Mouse (Mus musculus) stomach, postnatal 0 days (tissue): ENCODE measurements around the gene Top2a. TPM values are rescaled to one million over a fixed set of nuclear protein-coding genes. Genes with fewer than 3 reads are reported as not detected.

Experiments
- ATAC-seq: fragments of 200-750 bp; cut with Nextera tagmentation; 2 replicates; pipeline ENCODE4 v1.8.0; 2017; ENCODE audit not compliant: low FRiP score, low TSS enrichment
- DNase-seq: peaks from one replicate; pipeline ENCODE4 v3.0.0-alpha.2; 2016; ENCODE audit warnings: low spot score
- H3K27ac ChIP-seq: fragments of 300-500 bp; sonication (generic); replicated peaks from 2 replicates; pipeline ENCODE4 v1.5.1; 2014; ENCODE audit warnings: mild to moderate bottlenecking, control low read depth
- H3K27me3 ChIP-seq: fragments of 300-500 bp; sonication (generic); 2 replicates; pipeline ENCODE4 v1.6.1; 2014; ENCODE audit warnings: low read length; ENCODE audit not compliant: control insufficient read depth, insufficient read depth
- H3K36me3 ChIP-seq: fragments of 300-500 bp; sonication (generic); 2 replicates; pipeline ENCODE4 v1.6.1; 2014; ENCODE audit warnings: low read length, mixed read lengths; ENCODE audit not compliant: control insufficient read depth, insufficient read depth
- H3K4me1 ChIP-seq: fragments of 300-500 bp; sonication (generic); replicated peaks from 2 replicates; pipeline ENCODE4 v1.6.1; 2014; ENCODE audit warnings: antibody characterized with exemption; ENCODE audit not compliant: control insufficient read depth, insufficient read depth
- H3K4me2 ChIP-seq: fragments of 300-500 bp; sonication (generic); replicated peaks from 2 replicates; pipeline ENCODE4 v1.6.1; 2014; ENCODE audit warnings: low read depth, mild to moderate bottlenecking, control low read depth, moderate library complexity
- H3K4me3 ChIP-seq: fragments of 300-500 bp; sonication (generic); 2 replicates; pipeline ENCODE4 v1.5.1; 2014; ENCODE audit warnings: low read depth, low read length, control low read depth
- H3K9ac ChIP-seq: fragments of 300-500 bp; sonication (generic); 2 replicates; pipeline ENCODE4 v1.6.1; 2014; ENCODE audit warnings: mild to moderate bottlenecking, low read length, control low read depth, mixed read lengths
- H3K9me3 ChIP-seq: fragments of 300-500 bp; sonication (generic); 2 replicates; pipeline ENCODE4 v1.6.1; 2016; ENCODE audit warnings: low read length; ENCODE audit not compliant: control insufficient read depth
- CTCF ChIP-seq: IDR thresholded peaks from 2 replicates; pipeline ENCODE4 v1.5.1; 2016; ENCODE audit warnings: antibody characterized with exemption, low read depth, mild to moderate bottlenecking, moderate library complexity
- EP300 ChIP-seq: optimal IDR thresholded peaks from 2 replicates; pipeline ENCODE3; 2016; ENCODE audit warnings: antibody characterized with exemption
- WGBS: fragments of 180-500 bp; shearing (Covaris S2); extraction: QIAGEN DNeasy Blood & Tissue Kit; methylation state at CpG from one replicate; pipeline ENCODE4 v1.1.7; 2014; 5-methylcytosine and 5-hydroxymethylcytosine counted together
- polyA plus RNA-seq: library from polyadenylated mRNA; unstranded; fragments of >200 nt; fragmentation: Nextera tagmentation; extraction: Ambion mirVana; gene quantifications from 2 replicates; pipeline ENCODE4 v1.2.1, GENCODE M21; 2015

Gene Top2a
- polyA plus RNA-seq, 1 experiment from 2014 or later, result 44.5 TPM

DNA sequence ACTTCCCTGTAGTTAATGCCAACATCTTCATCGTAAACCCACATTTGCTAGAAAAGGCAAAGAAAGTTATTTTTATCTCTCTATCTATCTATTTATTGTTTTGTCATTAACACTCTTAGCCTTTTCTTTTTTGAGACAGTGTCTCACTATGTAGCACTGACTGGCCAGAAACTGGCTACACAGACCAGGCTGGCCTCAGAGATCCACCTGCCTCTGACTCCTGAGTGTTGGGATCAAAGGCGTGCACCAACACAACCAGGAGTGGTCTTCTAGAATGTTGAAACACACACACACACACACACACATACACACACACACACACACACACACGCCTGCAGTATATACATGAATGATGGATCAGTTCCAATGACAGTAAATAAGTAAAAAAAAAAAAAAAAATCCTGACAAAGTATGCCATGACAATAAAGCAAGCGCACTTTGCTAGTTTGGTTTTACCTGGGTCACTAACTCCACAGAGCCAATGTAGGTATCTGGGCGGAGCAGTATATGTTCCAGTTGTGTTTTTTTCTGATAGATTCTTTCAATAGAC is 1.5 kb downstream of the Top2a start:
- no peaks in the 10 kb centered on the region for H3K27me3 ChIP-seq
- no peaks in the 10 kb centered on the region for H3K9me3 ChIP-seq
- H3K4me2 ChIP-seq, result peak overlapping the region; percentile 73; the same call in 1 of the 2 replicates
- peaks cover 2% of the 10 kb centered on the region; the same call in 1 of the 2 replicates for H3K36me3 ChIP-seq
- no peak overlapping the region for H3K27ac ChIP-seq
- peak overlapping the region; percentile 75 for H3K4me3 ChIP-seq
- DNase-seq (no peak), ATAC-seq (no peak)
- no peak overlapping the region for H3K9ac ChIP-seq
- H3K4me1 ChIP-seq, result no peaks in the 10 kb centered on the region
- TF ChIP-seq CTCF (no peak), EP300 (no peak)
- WGBS, result 67% methylated on average over 5 of the region's 5 CpGs

GRCm38 (mm10) chr11:99019844-99020243 is 4.1 kb downstream of the Top2a start:
- Histone ChIP-seq H3K36me3 (peaks cover 6% of the 10 kb centered on the region), H3K4me2 (no peak overlapping the region), H3K27ac (no peak overlapping the region), H3K4me1 (no peaks in the 10 kb centered on the region), H3K9me3 (no peaks in the 10 kb centered on the region), H3K9ac (no peak overlapping the region), H3K4me3 (no peak overlapping the region), H3K27me3 (no peaks in the 10 kb centered on the region)
- WGBS, result 93% methylated on average over 6 of the region's 6 CpGs
- no peak for ATAC-seq
- TF ChIP-seq EP300 (no peak), CTCF (no peak)
- DNase-seq, result no peak

DNA sequence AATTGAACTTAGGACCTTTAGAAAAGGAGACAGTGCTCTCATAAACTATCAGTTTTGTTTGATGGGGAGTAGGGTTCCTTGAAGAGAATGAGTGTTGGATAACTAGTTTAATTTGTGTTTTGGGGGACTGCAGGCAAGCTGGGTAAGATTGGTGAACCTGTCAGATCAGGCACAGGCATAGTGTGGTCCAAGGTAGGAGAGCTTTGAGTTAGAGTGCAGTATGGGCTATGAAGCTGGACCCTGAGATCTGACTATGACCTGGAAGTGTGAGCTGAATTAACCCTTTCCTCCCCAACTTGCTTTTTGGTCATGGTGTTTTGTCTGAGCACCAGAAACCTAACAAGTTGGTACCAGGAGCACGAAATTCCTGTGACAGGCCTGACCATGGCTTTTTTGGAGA is 10.1 kb downstream of the Top2a start:
- TF ChIP-seq CTCF (no peak), EP300 (no peak)
- no peak overlapping the region for H3K9ac ChIP-seq
- no peaks in the 10 kb centered on the region for H3K27me3 ChIP-seq
- H3K36me3 ChIP-seq, result peaks cover 8% of the 10 kb centered on the region
- no peak overlapping the region for H3K4me2 ChIP-seq
- H3K4me1 ChIP-seq, result no peaks in the 10 kb centered on the region
- 90% methylated on average over 1 of the region's 1 CpGs for WGBS
- H3K4me3 ChIP-seq, result no peak overlapping the region
- no peak overlapping the region for H3K27ac ChIP-seq
- DNase-seq (no peak), ATAC-seq (no peak)
- H3K9me3 ChIP-seq, result no peaks in the 10 kb centered on the region

DNA sequence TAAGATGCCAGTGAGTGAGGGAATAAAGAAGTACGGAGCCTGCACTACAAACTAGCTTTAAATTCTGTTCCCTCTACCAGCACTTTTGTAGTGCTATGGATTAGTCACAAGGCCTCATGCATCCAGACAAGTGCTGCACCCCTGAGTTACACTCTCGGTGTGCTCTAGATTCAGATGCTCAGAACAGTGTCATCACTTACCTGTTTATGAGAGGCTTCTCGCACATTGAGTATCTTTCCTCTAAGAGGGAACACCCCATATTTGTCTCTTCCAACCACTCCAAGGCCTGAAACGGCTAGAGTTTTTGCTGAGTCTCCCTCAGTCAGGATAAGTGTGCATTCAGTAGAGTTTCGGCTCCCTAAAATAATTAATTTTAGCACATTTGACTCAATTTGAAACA is 13.3 kb downstream of the Top2a start:
- no peak overlapping the region for H3K4me3 ChIP-seq
- H3K4me2 ChIP-seq, result no peak overlapping the region
- ATAC-seq, result no peak
- H3K36me3 ChIP-seq, result peaks cover 3% of the 10 kb centered on the region; the same call in 1 of the 2 replicates
- TF ChIP-seq EP300 (no peak), CTCF (no peak)
- no peaks in the 10 kb centered on the region for H3K9me3 ChIP-seq
- no peaks in the 10 kb centered on the region for H3K27me3 ChIP-seq
- no peaks in the 10 kb centered on the region for H3K4me1 ChIP-seq
- DNase-seq, result no peak
- 92% methylated on average over 5 of the region's 5 CpGs for WGBS
- no peak overlapping the region for H3K9ac ChIP-seq
- no peak overlapping the region for H3K27ac ChIP-seq

DNA sequence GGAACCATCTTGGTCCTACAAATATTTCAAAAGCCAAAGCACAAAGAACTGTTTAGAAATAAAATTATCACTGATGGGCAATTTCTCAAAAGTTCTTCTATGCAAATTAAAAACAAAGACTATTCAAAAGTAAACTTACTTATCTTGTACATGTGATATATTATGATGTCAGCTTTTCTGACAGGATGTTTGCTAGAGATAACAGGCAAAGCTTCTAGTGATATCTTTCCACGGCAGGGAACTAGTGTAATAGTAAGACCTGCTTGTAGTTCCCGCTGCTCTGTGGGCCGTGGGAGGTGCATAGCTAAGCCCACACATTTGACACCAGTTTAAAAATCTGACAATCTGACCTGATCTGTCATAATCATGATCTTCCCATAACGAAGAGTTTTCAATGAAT is 13.9 kb downstream of the Top2a start:
- H3K36me3 ChIP-seq, result peaks cover 7% of the 10 kb centered on the region; the same call in 1 of the 2 replicates

GRCm38 (mm10) chr11:99006788-99007187 is 17.2 kb downstream of the Top2a start:
- DNase-seq (no peak), ATAC-seq (no peak)
- no peaks in the 10 kb centered on the region for H3K4me1 ChIP-seq
- no peaks in the 10 kb centered on the region for H3K9me3 ChIP-seq
- H3K9ac ChIP-seq, result no peak overlapping the region
- H3K4me3 ChIP-seq, result no peak overlapping the region
- 82% methylated on average over 9 of the region's 9 CpGs for WGBS
- H3K27ac ChIP-seq, result no peak overlapping the region
- TF ChIP-seq EP300 (no peak), CTCF (no peak)
- no peaks in the 10 kb centered on the region for H3K27me3 ChIP-seq
- H3K36me3 ChIP-seq, result peaks cover 15% of the 10 kb centered on the region; the same call in 1 of the 2 replicates
- H3K4me2 ChIP-seq, result no peak overlapping the region

More for the DNA sequence above, 13.9 kb downstream of the Top2a start:
- Histone ChIP-seq H3K4me1 (no peaks in the 10 kb centered on the region), H3K9ac (no peak overlapping the region), H3K27ac (no peak overlapping the region), H3K4me2 (no peak overlapping the region), H3K27me3 (no peaks in the 10 kb centered on the region), H3K4me3 (no peak overlapping the region), H3K9me3 (no peaks in the 10 kb centered on the region)
- TF ChIP-seq EP300, result no peak
- TF ChIP-seq CTCF, result no peak
- WGBS, result 68% methylated on average over 4 of the region's 4 CpGs
- DNase-seq (no peak), ATAC-seq (no peak)
